Mouse (Mus musculus): ENCODE results near the gene Chst15.

The Chst15 gene

GRCm38 (mm10) chr7:132214031-132214430 lies 103.0 kb downstream of the Chst15 start:
- no peak for DNase-seq

GRCm38 (mm10) chr7:132213460-132213859 lies 103.6 kb downstream of the Chst15 start:
- peak; percentile 61 to 73 for DNase-seq

GRCm38 (mm10) chr7:132211920-132212701 lies 104.9 kb downstream of the Chst15 start:
- DNase-seq: no peak

GRCm38 (mm10) chr7:132210616-132211015 lies 106.4 kb downstream of the Chst15 start:
- DNase-seq: no peak

- DNase-seq: no peak
These were observed 107.9 kb downstream of the Chst15 start for GRCm38 (mm10) chr7:132208946-132209651.

GRCm38 (mm10) chr7:132204073-132204612 lies 112.9 kb downstream of the Chst15 start:
- no peak for DNase-seq

- no peak for DNase-seq
These were observed 117.3 kb downstream of the Chst15 start for GRCm38 (mm10) chr7:132199686-132200085.

GRCm38 (mm10) chr7:132198806-132199205 lies 118.2 kb downstream of the Chst15 start:
- DNase-seq: no peak

- no peak for DNase-seq
These were observed 119.1 kb downstream of the Chst15 start for GRCm38 (mm10) chr7:132197817-132198475.

GRCm38 (mm10) chr7:132196581-132196980 lies 120.4 kb downstream of the Chst15 start:
- DNase-seq: no peak

GRCm38 (mm10) chr7:132193606-132194005 lies 123.4 kb downstream of the Chst15 start:
- DNase-seq: no peak

- DNase-seq: no peak
These were observed 129.6 kb downstream of the Chst15 start for GRCm38 (mm10) chr7:132187456-132187855.

All from lung, postnatal 4 days (tissue).